Mouse (Mus musculus) kidney, embryonic 16.5 days (tissue): Measurements from ENCODE around the gene Nup107. TPM values are rescaled to one million over a fixed set of nuclear protein-coding genes. Genes with fewer than 3 reads are reported as not detected.

Experiments used
- ATAC-seq: fragments of 200-750 bp; cut with Nextera tagmentation; 2 replicates; pipeline ENCODE4 v1.8.0; 2017; ENCODE audit warnings: moderate TSS enrichment; ENCODE audit not compliant: low FRiP score, low TSS enrichment
- H3K27ac ChIP-seq: fragments of 300-500 bp; sonication (generic); 2 replicates; pipeline ENCODE4 v1.5.1; 2014; ENCODE audit warnings: low read length
- H3K27me3 ChIP-seq: fragments of 300-500 bp; sonication (generic); 2 replicates; pipeline ENCODE4 v1.6.1; 2014; ENCODE audit warnings: low read length, control low read depth, mixed read lengths; ENCODE audit not compliant: insufficient read depth
- H3K36me3 ChIP-seq: fragments of 300-500 bp; sonication (generic); 2 replicates; pipeline ENCODE4 v1.6.1; 2014; ENCODE audit warnings: low read length, control low read depth, mixed read lengths; ENCODE audit not compliant: insufficient read depth
- H3K4me1 ChIP-seq: fragments of 300-500 bp; sonication (generic); 2 replicates; pipeline ENCODE4 v1.6.1; 2014; ENCODE audit warnings: low read length, control low read depth, mixed read lengths; ENCODE audit not compliant: insufficient read depth
- H3K4me2 ChIP-seq: fragments of 300-500 bp; sonication (generic); replicated peaks from 2 replicates; pipeline ENCODE4 v1.6.1; 2014; ENCODE audit warnings: low read depth, low read length
- H3K4me3 ChIP-seq: fragments of 300-500 bp; sonication (generic); 2 replicates; pipeline ENCODE4 v1.5.1; 2014; ENCODE audit warnings: mild to moderate bottlenecking, low read length
- H3K9ac ChIP-seq: fragments of 300-500 bp; sonication (generic); replicated peaks from 2 replicates; pipeline ENCODE4 v1.6.1; 2014; ENCODE audit warnings: low read length
- H3K9me3 ChIP-seq: fragments of 300-500 bp; sonication (generic); 2 replicates; pipeline ENCODE4 v1.6.1; 2016; ENCODE audit warnings: low read length, control low read depth
- WGBS: fragments of 180-500 bp; shearing (Covaris S2); extraction: QIAGEN DNeasy Blood & Tissue Kit; methylation state at CpG from one replicate; pipeline ENCODE4 v1.1.7; 2014; 5-methylcytosine and 5-hydroxymethylcytosine counted together
- polyA plus RNA-seq: library from polyadenylated mRNA; unstranded; fragments of >200 nt; fragmentation: Nextera tagmentation; extraction: Ambion mirVana; gene quantifications from 2 replicates; pipeline ENCODE4 v1.2.1, GENCODE M21; 2015

Gene Nup107
- polyA plus RNA-seq, 1 experiment from 2014 or later, result 64.8 TPM

GRCm38 (mm10) chr10:117829022-117829421 lies 36.5 kb upstream of the Nup107 start:
- no peak overlapping the region for H3K27ac ChIP-seq
- no peak for ATAC-seq
- H3K4me3 ChIP-seq, result no peak overlapping the region
- 70% methylated on average over 4 of the region's 4 CpGs for WGBS
- no peak overlapping the region for H3K4me2 ChIP-seq
- no peak overlapping the region for H3K9ac ChIP-seq
- H3K36me3 ChIP-seq, result no peaks in the 10 kb centered on the region
- no peaks in the 10 kb centered on the region for H3K27me3 ChIP-seq
- H3K9me3 ChIP-seq, result no peaks in the 10 kb centered on the region
- peaks cover 27% of the 10 kb centered on the region for H3K4me1 ChIP-seq

GRCm38 (mm10) chr10:117828536-117828935 lies 36.0 kb upstream of the Nup107 start:
- Histone ChIP-seq H3K36me3 (peaks cover 1% of the 10 kb centered on the region; the same call in 1 of the 2 replicates), H3K4me1 (peaks cover 27% of the 10 kb centered on the region), H3K9ac (no peak overlapping the region), H3K9me3 (no peaks in the 10 kb centered on the region), H3K4me2 (no peak overlapping the region), H3K27ac (no peak overlapping the region), H3K4me3 (no peak overlapping the region), H3K27me3 (no peaks in the 10 kb centered on the region)
- ATAC-seq, result no peak
- WGBS, result 49% methylated on average over 4 of the region's 4 CpGs

GRCm38 (mm10) chr10:117824647-117825046 lies 32.1 kb upstream of the Nup107 start:
- no peak overlapping the region for H3K4me3 ChIP-seq
- H3K27ac ChIP-seq, result no peak overlapping the region
- no peaks in the 10 kb centered on the region for H3K27me3 ChIP-seq
- ATAC-seq, result no peak
- H3K4me2 ChIP-seq, result no peak overlapping the region
- H3K9ac ChIP-seq, result no peak overlapping the region
- no peaks in the 10 kb centered on the region for H3K9me3 ChIP-seq
- H3K4me1 ChIP-seq, result peaks cover 27% of the 10 kb centered on the region
- WGBS, result 60% methylated on average over 4 of the region's 4 CpGs
- peaks cover 24% of the 10 kb centered on the region for H3K36me3 ChIP-seq

GRCm38 (mm10) chr10:117824139-117824538 lies 31.6 kb upstream of the Nup107 start:
- no peaks in the 10 kb centered on the region for H3K27me3 ChIP-seq
- 83% methylated on average over 4 of the region's 4 CpGs for WGBS
- H3K4me3 ChIP-seq, result no peak overlapping the region
- H3K4me1 ChIP-seq, result peaks cover 23% of the 10 kb centered on the region
- no peak overlapping the region for H3K27ac ChIP-seq
- no peaks in the 10 kb centered on the region for H3K9me3 ChIP-seq
- H3K9ac ChIP-seq, result no peak overlapping the region
- H3K36me3 ChIP-seq, result peaks cover 27% of the 10 kb centered on the region
- ATAC-seq, result no peak
- H3K4me2 ChIP-seq, result no peak overlapping the region

- WGBS, result 77% methylated on average over 6 of the region's 6 CpGs
- H3K4me3 ChIP-seq, result no peak overlapping the region
- H3K27me3 ChIP-seq, result no peaks in the 10 kb centered on the region
- H3K4me2 ChIP-seq, result no peak overlapping the region
- peaks cover 30% of the 10 kb centered on the region for H3K36me3 ChIP-seq
- H3K9me3 ChIP-seq, result no peaks in the 10 kb centered on the region
- H3K4me1 ChIP-seq, result peaks cover 14% of the 10 kb centered on the region
- no peak overlapping the region for H3K9ac ChIP-seq
- no peak overlapping the region for H3K27ac ChIP-seq
- ATAC-seq, result no peak
Observed at GRCm38 (mm10) chr10:117823321-117823720, 30.8 kb upstream of the Nup107 start.

- H3K36me3 ChIP-seq, result peaks cover 54% of the 10 kb centered on the region
Observed at GRCm38 (mm10) chr10:117818600-117818999, 26.1 kb upstream of the Nup107 start.

GRCm38 (mm10) chr10:117816721-117817120 lies 24.2 kb upstream of the Nup107 start:
- Histone ChIP-seq H3K27me3 (no peaks in the 10 kb centered on the region), H3K4me1 (no peaks in the 10 kb centered on the region), H3K27ac (no peak overlapping the region), H3K9ac (no peak overlapping the region), H3K36me3 (peaks cover 48% of the 10 kb centered on the region), H3K9me3 (no peaks in the 10 kb centered on the region), H3K4me2 (no peak overlapping the region), H3K4me3 (no peak overlapping the region)
- WGBS, result 93% methylated on average over 6 of the region's 6 CpGs
- ATAC-seq, result no peak

More at GRCm38 (mm10) chr10:117818600-117818999, 26.1 kb upstream of the Nup107 start:
- no peaks in the 10 kb centered on the region for H3K27me3 ChIP-seq
- H3K27ac ChIP-seq, result no peak overlapping the region
- H3K4me2 ChIP-seq, result no peak overlapping the region
- no peak overlapping the region for H3K9ac ChIP-seq
- no peaks in the 10 kb centered on the region for H3K9me3 ChIP-seq
- ATAC-seq, result no peak
- no peaks in the 10 kb centered on the region for H3K4me1 ChIP-seq
- no peak overlapping the region for H3K4me3 ChIP-seq
- 88% methylated on average over 6 of the region's 6 CpGs for WGBS

GRCm38 (mm10) chr10:117812501-117812900 lies 20.0 kb upstream of the Nup107 start:
- 93% methylated on average over 2 of the region's 2 CpGs for WGBS
- ATAC-seq, result no peak
- Histone ChIP-seq H3K9ac (no peak overlapping the region), H3K4me2 (no peak overlapping the region), H3K4me1 (no peaks in the 10 kb centered on the region), H3K9me3 (no peaks in the 10 kb centered on the region), H3K4me3 (no peak overlapping the region), H3K27ac (no peak overlapping the region), H3K27me3 (no peaks in the 10 kb centered on the region), H3K36me3 (peaks cover 31% of the 10 kb centered on the region)

- peaks cover 24% of the 10 kb centered on the region for H3K36me3 ChIP-seq
Observed at GRCm38 (mm10) chr10:117811555-117811954, 19.1 kb upstream of the Nup107 start.

GRCm38 (mm10) chr10:117810506-117810905 lies 18.0 kb upstream of the Nup107 start:
- H3K27me3 ChIP-seq, result no peaks in the 10 kb centered on the region
- no peak overlapping the region for H3K27ac ChIP-seq
- H3K4me3 ChIP-seq, result no peak overlapping the region
- 79% methylated on average over 11 of the region's 11 CpGs for WGBS
- ATAC-seq, result no peak
- peaks cover 14% of the 10 kb centered on the region for H3K36me3 ChIP-seq
- no peaks in the 10 kb centered on the region for H3K9me3 ChIP-seq
- no peak overlapping the region for H3K4me2 ChIP-seq
- H3K4me1 ChIP-seq, result no peaks in the 10 kb centered on the region
- no peak overlapping the region for H3K9ac ChIP-seq

More at GRCm38 (mm10) chr10:117811555-117811954, 19.1 kb upstream of the Nup107 start:
- H3K4me1 ChIP-seq, result no peaks in the 10 kb centered on the region
- H3K4me2 ChIP-seq, result no peak overlapping the region
- no peak for ATAC-seq
- H3K27ac ChIP-seq, result no peak overlapping the region
- H3K9me3 ChIP-seq, result no peaks in the 10 kb centered on the region
- no peaks in the 10 kb centered on the region for H3K27me3 ChIP-seq
- no peak overlapping the region for H3K9ac ChIP-seq
- WGBS, result 88% methylated on average over 8 of the region's 8 CpGs
- H3K4me3 ChIP-seq, result no peak overlapping the region
